Mouse (Mus musculus) thymus, adult 2 months (tissue): ENCODE measurements around the gene Rhoq. TPM values are rescaled to one million over a fixed set of nuclear protein-coding genes. Genes with fewer than 3 reads are reported as not detected.
A peak's percentile ranks its signal among the peaks of the same experiment; 100 is the strongest.

Experiments
- DNase-seq: peaks from one replicate; pipeline ENCODE4 v3.0.0; 2021
- H3K27ac ChIP-seq: fragments of 200-500 bp; 2 replicates; pipeline ENCODE4 v1.5.1; 2012; ENCODE audit warnings: low read length, control low read depth; ENCODE audit not compliant: control insufficient read depth, insufficient read depth
- H3K27me3 ChIP-seq: fragments of 200-500 bp; 2 replicates; pipeline ENCODE4 v1.6.1; 2012; ENCODE audit warnings: mild to moderate bottlenecking, low read length, moderate library complexity, mixed read lengths; ENCODE audit not compliant: control insufficient read depth, insufficient read depth
- H3K36me3 ChIP-seq: fragments of 200-500 bp; 2 replicates; pipeline ENCODE4 v1.6.1; 2012; ENCODE audit warnings: mild to moderate bottlenecking, low read length, moderate library complexity; ENCODE audit not compliant: control insufficient read depth, insufficient read depth
- H3K4me1 ChIP-seq: fragments of 200-500 bp; replicated peaks from 2 replicates; pipeline ENCODE4 v1.6.1; 2012; ENCODE audit warnings: low read length; ENCODE audit not compliant: control insufficient read depth, insufficient read depth
- H3K4me3 ChIP-seq: fragments of 200-500 bp; 2 replicates; pipeline ENCODE4 v1.5.1; 2012; ENCODE audit warnings: mild to moderate bottlenecking, low read length, control low read depth, moderate library complexity; ENCODE audit not compliant: control insufficient read depth, insufficient read depth
- CTCF ChIP-seq: fragments of 200-500 bp; IDR thresholded peaks from 2 replicates; pipeline ENCODE4 v1.5.1; 2012; ENCODE audit warnings: mild to moderate bottlenecking, control low read depth, low read length, moderate library complexity, borderline replicate concordance; ENCODE audit not compliant: control insufficient read depth, poor library complexity, insufficient read depth; ENCODE audit errors: extremely low read depth
- POLR2A ChIP-seq: fragments of 200-500 bp; IDR thresholded peaks from 2 replicates; pipeline ENCODE4 v1.6.1; 2012; ENCODE audit warnings: mild to moderate bottlenecking, low read length, control low read depth, moderate library complexity; ENCODE audit not compliant: control insufficient read depth, poor library complexity, insufficient read depth; ENCODE audit errors: extremely low read depth
- WGBS: fragments of 180-500 bp; shearing (Covaris S2); methylation state at CpG from one replicate; pipeline ENCODE4 v1.1.7; 2018; 5-methylcytosine and 5-hydroxymethylcytosine counted together
- polyA plus RNA-seq: library from polyadenylated mRNA; depleted of rRNA; stranded (reverse); fragments of >200 nt; gene quantifications from 2 replicates; pipeline ENCODE4 v1.2.3, GENCODE M21; 2012

The Rhoq gene
- polyA plus RNA-seq, 1 experiment = 14.5 TPM

DNA sequence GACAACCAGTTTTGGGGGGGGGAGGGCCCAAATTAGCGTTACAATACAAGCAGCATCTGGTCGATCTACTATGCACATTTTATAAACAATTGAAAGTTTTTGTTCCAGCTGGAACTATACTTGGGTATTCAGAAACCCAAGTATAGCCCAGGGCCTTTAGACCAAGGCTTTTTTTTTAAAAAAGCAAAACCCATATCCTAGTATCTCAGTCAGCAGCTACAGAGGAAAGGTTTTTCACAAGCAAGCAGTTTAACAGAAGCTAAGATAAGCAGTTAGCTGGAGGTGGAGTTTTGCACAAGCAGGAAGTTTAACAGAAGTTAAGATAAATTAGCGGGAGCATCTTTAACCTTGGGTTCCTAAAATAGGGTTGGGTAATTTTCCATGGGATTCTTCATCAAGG lies 36.0 kb upstream of the Rhoq start:
- Histone ChIP-seq H3K36me3 (no peaks in the 10 kb centered on the region), H3K4me3 (no peak overlapping the region), H3K27me3 (no peaks in the 10 kb centered on the region), H3K4me1 (no peaks in the 10 kb centered on the region), H3K27ac (no peak overlapping the region)
- no peak for DNase-seq
- 98% methylated on average over 3 of the region's 3 CpGs for WGBS
- TF ChIP-seq CTCF = no peak
- no peak for TF ChIP-seq POLR2A

DNA sequence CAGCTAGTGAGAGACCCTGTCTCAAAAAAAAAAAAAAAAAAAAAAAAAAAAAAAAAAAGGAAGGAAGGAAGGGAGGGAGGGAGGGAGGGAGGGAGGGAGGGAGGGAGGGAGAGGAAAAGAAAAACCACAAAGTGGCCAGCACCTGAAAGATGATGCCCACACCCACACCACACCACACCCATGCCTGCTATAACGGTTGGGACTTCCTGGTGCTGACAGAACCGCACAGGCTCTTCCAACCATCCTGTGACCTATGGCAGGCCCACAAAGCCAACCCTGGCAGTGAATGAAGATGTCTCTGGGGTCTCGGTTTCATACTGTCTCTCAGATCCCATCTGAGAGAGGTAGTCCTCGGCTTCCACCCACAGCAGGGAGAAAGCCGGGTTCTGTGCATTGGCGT lies 33.5 kb upstream of the Rhoq start:
- Histone ChIP-seq H3K36me3 (no peaks in the 10 kb centered on the region), H3K4me1 (no peaks in the 10 kb centered on the region), H3K4me3 (no peak overlapping the region), H3K27me3 (no peaks in the 10 kb centered on the region), H3K27ac (no peak overlapping the region)
- TF ChIP-seq CTCF (no peak), POLR2A (no peak)
- WGBS = 42% methylated on average over 6 of the region's 6 CpGs
- no peak for DNase-seq

DNA sequence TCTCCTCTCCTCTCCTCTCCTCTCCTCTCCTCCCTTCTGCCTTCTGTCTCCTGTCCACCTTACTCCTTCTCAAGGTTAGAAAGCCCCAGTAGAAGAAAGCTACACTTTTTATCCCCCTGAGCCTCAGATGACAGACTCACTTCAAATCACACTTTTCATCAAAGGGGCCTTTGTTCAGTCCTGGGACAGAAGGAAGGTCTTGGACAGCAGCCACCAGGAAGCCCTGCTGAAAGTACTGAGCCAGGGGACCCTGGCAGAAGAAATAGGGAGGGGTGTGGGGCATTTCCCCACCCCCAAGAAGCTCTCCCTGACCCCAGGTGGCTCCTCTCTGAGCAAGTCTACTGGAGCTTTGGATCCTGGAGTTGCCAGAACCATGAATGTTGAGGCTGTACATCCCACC lies 32.9 kb upstream of the Rhoq start:
- TF ChIP-seq CTCF = no peak
- no peak for TF ChIP-seq POLR2A
- no peaks in the 10 kb centered on the region for H3K27me3 ChIP-seq
- no peak overlapping the region for H3K4me3 ChIP-seq
- H3K27ac ChIP-seq = no peak overlapping the region
- no peaks in the 10 kb centered on the region for H3K4me1 ChIP-seq
- no peak for DNase-seq
- no peaks in the 10 kb centered on the region for H3K36me3 ChIP-seq

DNA sequence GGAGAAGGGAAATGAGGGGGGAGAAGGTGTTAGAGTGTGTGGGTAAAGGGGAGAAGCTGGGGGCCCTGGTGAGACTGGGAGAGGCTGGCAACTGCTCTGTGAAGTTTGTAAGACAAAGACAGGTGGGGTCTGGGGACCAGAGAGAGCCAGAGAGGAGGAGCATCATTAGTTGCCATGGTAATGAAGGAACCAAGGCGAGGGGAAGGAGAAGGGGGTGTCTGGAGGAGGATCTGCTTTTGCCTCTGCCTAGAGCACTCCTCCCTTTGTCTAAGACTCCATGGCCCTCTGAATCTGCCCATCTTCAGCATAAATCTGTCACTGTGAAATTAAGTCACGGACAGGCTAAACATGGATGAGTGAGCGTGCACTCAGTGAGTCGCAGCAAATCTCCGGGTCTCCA lies 30.0 kb upstream of the Rhoq start:
- H3K27ac ChIP-seq = no peak overlapping the region
- WGBS = 78% methylated on average over 5 of the region's 5 CpGs
- no peaks in the 10 kb centered on the region for H3K36me3 ChIP-seq
- peaks cover 5% of the 10 kb centered on the region for H3K4me1 ChIP-seq
- no peak overlapping the region for H3K4me3 ChIP-seq
- TF ChIP-seq CTCF (no peak), POLR2A (no peak)
- H3K27me3 ChIP-seq = no peaks in the 10 kb centered on the region
- no peak for DNase-seq

DNA sequence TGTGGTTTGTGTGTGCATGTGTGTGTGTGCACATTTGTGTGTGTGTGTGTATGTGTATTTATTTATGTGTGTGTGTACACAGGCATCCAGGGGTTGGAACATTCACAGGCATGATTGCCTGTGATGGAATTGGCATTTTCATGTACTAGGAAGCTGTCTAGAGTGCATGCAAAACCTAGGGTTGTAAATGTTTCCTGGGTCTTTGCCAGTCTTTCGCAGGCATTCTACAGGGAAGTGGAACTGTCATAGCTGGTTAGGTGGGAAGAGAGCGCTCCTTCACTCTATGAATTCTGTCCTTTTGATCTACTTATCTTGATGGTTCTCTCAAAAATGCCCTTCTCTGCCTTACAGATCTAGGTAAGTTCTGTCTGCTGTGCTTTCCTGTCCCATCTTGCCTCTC lies 25.8 kb upstream of the Rhoq start:
- Histone ChIP-seq H3K27ac (no peak overlapping the region), H3K27me3 (no peaks in the 10 kb centered on the region)

DNA sequence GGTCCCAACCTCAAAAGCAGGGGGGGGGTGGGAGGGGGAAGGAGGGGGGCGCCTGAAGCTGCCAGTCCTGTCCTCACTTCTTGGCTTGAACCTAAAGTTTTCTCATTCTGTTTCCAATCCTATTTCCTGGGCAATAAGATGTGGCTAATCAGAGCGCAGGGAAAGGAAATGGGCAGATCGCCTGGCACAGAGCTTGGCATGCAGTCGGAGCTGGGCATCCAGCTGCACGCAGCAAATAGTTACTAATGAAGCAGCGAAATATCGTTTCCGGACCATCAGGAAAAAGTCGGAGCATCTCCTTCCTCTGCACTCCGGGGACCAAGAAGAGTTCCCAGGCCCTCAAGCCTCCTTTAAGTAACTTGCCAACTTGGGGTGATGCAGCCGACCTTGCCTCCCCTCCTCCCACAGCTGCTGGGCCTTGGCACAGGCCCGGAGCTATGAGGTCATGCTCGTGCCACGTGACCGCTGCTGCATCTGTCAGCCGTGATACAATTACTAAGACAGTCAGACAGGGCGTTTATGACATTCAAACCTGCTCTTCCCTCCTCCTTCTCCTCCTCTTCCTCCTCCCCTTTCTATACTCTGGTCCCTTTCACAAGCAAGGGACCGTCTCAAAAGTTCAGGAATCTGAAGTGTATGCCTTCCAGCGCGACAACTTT lies 25.3 kb upstream of the Rhoq start:
- TF ChIP-seq POLR2A = no peak
- TF ChIP-seq CTCF = no peak
- H3K36me3 ChIP-seq = no peaks in the 10 kb centered on the region
- H3K27me3 ChIP-seq = no peaks in the 10 kb centered on the region
- peak overlapping the region; percentile 8; the same call in 1 of the 2 replicates for H3K4me3 ChIP-seq
- peaks cover 6% of the 10 kb centered on the region for H3K4me1 ChIP-seq
- 9% methylated on average over 20 of the region's 20 CpGs for WGBS
- DNase-seq = peak; percentile 63
- H3K27ac ChIP-seq = no peak overlapping the region

More for the DNA sequence above, 25.8 kb upstream of the Rhoq start:
- TF ChIP-seq CTCF (no peak), POLR2A (no peak)
- no peak for DNase-seq
- Histone ChIP-seq H3K4me1 (peaks cover 6% of the 10 kb centered on the region), H3K36me3 (no peaks in the 10 kb centered on the region), H3K4me3 (no peak overlapping the region)
- WGBS = 75% methylated on average over 2 of the region's 2 CpGs

DNA sequence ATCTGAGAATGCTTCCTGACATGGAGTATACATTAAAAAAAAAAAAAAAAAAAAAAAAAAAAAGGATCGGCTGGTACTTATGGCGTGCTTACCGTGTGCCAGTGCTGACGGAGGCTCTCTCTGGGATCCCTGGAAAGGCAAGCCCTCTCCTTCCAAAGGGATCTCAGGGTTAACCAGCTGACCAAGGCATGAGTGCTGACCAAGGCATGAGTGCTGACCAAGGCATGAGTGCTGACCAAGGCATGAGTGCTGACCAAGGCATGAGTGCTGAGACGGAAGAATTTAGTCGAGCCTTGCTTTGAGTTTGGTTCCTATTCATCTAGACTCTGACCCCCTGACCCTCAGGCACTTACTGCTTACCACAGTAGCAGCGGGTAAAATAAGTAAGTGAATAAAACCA lies 24.2 kb upstream of the Rhoq start:
- 90% methylated on average over 7 of the region's 7 CpGs for WGBS
- Histone ChIP-seq H3K27ac (no peak overlapping the region), H3K4me1 (peaks cover 6% of the 10 kb centered on the region), H3K36me3 (no peaks in the 10 kb centered on the region), H3K4me3 (no peak overlapping the region), H3K27me3 (no peaks in the 10 kb centered on the region)
- DNase-seq = no peak
- TF ChIP-seq CTCF = no peak
- no peak for TF ChIP-seq POLR2A

DNA sequence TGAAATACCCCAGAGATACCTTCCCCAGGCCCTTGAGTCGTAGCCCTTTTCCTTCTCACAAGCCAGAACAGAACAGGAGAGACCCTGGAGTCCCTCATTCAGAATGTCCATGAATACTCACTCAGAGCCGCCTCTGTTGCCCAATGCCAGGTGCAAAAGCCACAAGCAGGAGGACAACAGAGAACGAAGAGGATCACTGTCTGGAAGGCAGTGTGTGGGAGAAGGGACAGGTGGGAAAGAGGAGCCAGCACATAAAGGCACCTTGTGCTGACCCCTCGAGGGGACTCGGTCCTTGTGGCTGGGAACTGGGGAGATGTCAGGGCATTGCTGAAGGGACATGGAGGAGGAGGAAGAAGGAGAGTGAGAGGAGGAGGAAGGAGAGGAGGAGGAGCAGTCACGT lies 20.8 kb upstream of the Rhoq start:
- H3K27me3 ChIP-seq = no peaks in the 10 kb centered on the region
- DNase-seq = no peak
- TF ChIP-seq CTCF (no peak), POLR2A (no peak)
- H3K36me3 ChIP-seq = no peaks in the 10 kb centered on the region
- 78% methylated on average over 6 of the region's 6 CpGs for WGBS
- peaks cover 6% of the 10 kb centered on the region for H3K4me1 ChIP-seq
- H3K4me3 ChIP-seq = no peak overlapping the region
- H3K27ac ChIP-seq = no peak overlapping the region
